Mouse (Mus musculus) G1E (cell line): Measurements from ENCODE around the gene Zbtb17.

Source experiments
- CTCF ChIP-seq: IDR thresholded peaks from 2 replicates; pipeline ENCODE4 v1.5.1; 2012; ENCODE audit warnings: low read depth, low read length, inconsistent platforms, mixed read lengths
- GATA2 ChIP-seq: IDR thresholded peaks from 2 replicates; pipeline ENCODE4 v1.6.1; 2012; ENCODE audit warnings: low read depth, low read length, inconsistent platforms, borderline replicate concordance
- TAL1 ChIP-seq: conservative IDR thresholded peaks from 2 replicates; pipeline ENCODE4 v1.6.1; 2012; ENCODE audit warnings: low read depth, low read length, inconsistent platforms, mixed read lengths

- no peak for TF ChIP-seq CTCF
- no peak for TF ChIP-seq TAL1
- TF ChIP-seq GATA2 = no peak
Observed at GRCm38 (mm10) chr4:141444451-141445327, at the start of gene Zbtb17.
